ENCODE assay signal across 10 mouse cellular contexts in genomic region chr1:90051347-90051746, GRCm38 (mm10). TPM values are rescaled to one million over a fixed set of nuclear protein-coding genes. Genes with fewer than 3 reads are reported as not detected.
DNase-seq lines count a peak whose midpoint lies in the region; ATAC-seq and TF ChIP-seq lines count a peak whose summit lies in the region.
"Had no signal": no experiment of that assay in that cellular context is flagged by ENCODE, and none has a peak within 500 bp of the region (broad histone marks: within the 10 kb centered on the region; RNA-seq: fewer than 3 reads in every experiment).

No protein-coding gene starts in this region.

- peak; percentile 83 for TF ChIP-seq CTCF in intestine, postnatal 0 days (IDR thresholded peaks at IDR 0.05; ENCODE audit: low read depth)

- DNase-seq in ES-E14 (ENCODE audit: low read depth, low spot score) = peak; percentile 59
- peak; percentile 48 for DNase-seq in c-Kit-positive CD71-negative TER-119-negative erythroid progenitor cells, embryonic 14.5 days (ENCODE audit: low read depth)
- DNase-seq in gastrocnemius, adult 18-20 months (ENCODE audit: low spot score) = peak; percentile 60
- peak; percentile 45 for DNase-seq in layer of hippocampus, adult 9-10 months (ENCODE audit: low spot score)
- DNase-seq in mesoderm, embryonic 11.5 days (ENCODE audit: low read depth, low spot score) = peak; percentile 82

- no peak for ATAC-seq in intestine, postnatal 0 days
- ATAC-seq in intestine, embryonic 15.5 days = no peak
- no peak; the same call in 1 of the 2 replicates for ATAC-seq in granulocyte monocyte progenitor cell, adult 5-6 weeks (replicated peaks; ENCODE audit: poor library complexity, severe bottlenecking)

- no peak overlapping the region for H3K4me3 ChIP-seq in intestine, postnatal 0 days (ENCODE audit: low read depth, low read length)
- H3K4me3 ChIP-seq in intestine, embryonic 15.5 days (replicated peaks) = no peak overlapping the region
- no peak overlapping the region for H3K4me3 ChIP-seq in ES-E14 (ENCODE audit: insufficient read depth in 1 of 2, low read depth in 1 of 2, low read length in 2 of 2, poor library complexity in 1 of 2, severe bottlenecking in 1 of 2)
- H3K4me3 ChIP-seq: limb, embryonic 12.5 days had no signal

- H3K27me3 ChIP-seq in intestine, postnatal 0 days (replicated peaks; ENCODE audit: control insufficient read depth, insufficient read depth, low read length) = no peaks in the 10 kb centered on the region
- H3K27me3 ChIP-seq in intestine, embryonic 15.5 days (replicated peaks) = 0 out of 2 replicates have a peak, but pooled peaks cover 3% of the 10 kb centered on the region

- WGBS in intestine, postnatal 0 days = 19% methylated on average over 5 of the region's 5 CpGs
- 18% methylated on average over 5 of the region's 5 CpGs for WGBS in intestine, embryonic 15.5 days

- no peak overlapping the region for H3K9ac ChIP-seq in intestine, postnatal 0 days (ENCODE audit: low read depth, low read length)
- no peak overlapping the region for H3K9ac ChIP-seq in intestine, embryonic 15.5 days
- H3K9ac ChIP-seq in ES-E14 (ENCODE audit: insufficient read depth, low read depth, low read length, poor library complexity, severe bottlenecking) = no peak overlapping the region
- H3K9ac ChIP-seq: limb, embryonic 12.5 days had no signal

- no peaks in the 10 kb centered on the region for H3K9me3 ChIP-seq in intestine, postnatal 0 days (ENCODE audit: control insufficient read depth)
- H3K9me3 ChIP-seq in intestine, embryonic 15.5 days = no peaks in the 10 kb centered on the region
- H3K9me3 ChIP-seq in ES-E14 (ENCODE audit: control insufficient read depth, insufficient read depth, low read depth, low read length) = no peaks in the 10 kb centered on the region
- H3K9me3 ChIP-seq: limb, embryonic 12.5 days had no signal

- H3K4me2 ChIP-seq in intestine, postnatal 0 days (replicated peaks; ENCODE audit: low read depth) = no peak overlapping the region
- H3K4me2 ChIP-seq in intestine, embryonic 15.5 days (replicated peaks) = no peak overlapping the region

- in situ Hi-C loops in ES-E14 (cut with MboI; ENCODE audit: low sequenced_read_pairs in 2 of 2, unreplicated experiment in 2 of 2) = loop anchor here (10.0 to 25.0 kb wide), 2 partner anchors 536 to 543 kb away; no protein-coding TSS in a partner anchor

- no peaks in the 10 kb centered on the region for H3K4me1 ChIP-seq in intestine, postnatal 0 days (replicated peaks; ENCODE audit: control insufficient read depth, insufficient read depth, low read length)
- 0 out of 2 replicates have a peak, but pooled peaks cover 6% of the 10 kb centered on the region for H3K4me1 ChIP-seq in intestine, embryonic 15.5 days (replicated peaks)
- H3K4me1 ChIP-seq in ES-E14 (ENCODE audit: control insufficient read depth in 2 of 2, insufficient read depth in 2 of 2, low read length in 2 of 2, poor library complexity in 1 of 2) = no peaks in the 10 kb centered on the region

- H3K27ac ChIP-seq in intestine, postnatal 0 days (ENCODE audit: low read depth, low read length) = no peak overlapping the region
- H3K27ac ChIP-seq in intestine, embryonic 15.5 days = no peak overlapping the region
- no peak overlapping the region for H3K27ac ChIP-seq in ES-E14 (ENCODE audit: insufficient read depth, low read depth, low read length, poor library complexity, severe bottlenecking)

- no peaks in the 10 kb centered on the region for H3K36me3 ChIP-seq in intestine, postnatal 0 days (ENCODE audit: control insufficient read depth, insufficient read depth)
- no peaks in the 10 kb centered on the region for H3K36me3 ChIP-seq in intestine, embryonic 15.5 days
- no peaks in the 10 kb centered on the region for H3K36me3 ChIP-seq in ES-E14 (ENCODE audit: control insufficient read depth, insufficient read depth, low read length, poor library complexity, severe bottlenecking)
- H3K36me3 ChIP-seq: limb, embryonic 12.5 days had no signal

TF ChIP-seq in ES-E14, 5 proteins besides CTCF, POLR2A, EP300 and RAD21:
- TF ChIP-seq ZC3H11A (IDR thresholded peaks at IDR 0.05; ENCODE audit: borderline replicate concordance, low read depth, low read length) = peak; percentile 80
- no peak for TF ChIP-seq CHD2 (IDR thresholded peaks at IDR 0.05; ENCODE audit: low read depth, low read length)
TF ChIP-seq in ES-E14: peak in this region for 1.

RNA-seq across cellular contexts. Expression of gene Asb18, which starts 36.9 kb away (rescaled TPM):
- polyA plus RNA-seq in intestine, postnatal 0 days (2015; fragmentation: Nextera tagmentation; extraction: Ambion mirVana) = not detected in 2 replicates
- 0.04 TPM in 1 of 2 replicates, not detected in the other for polyA plus RNA-seq in intestine, embryonic 15.5 days (2015; fragmentation: Nextera tagmentation; extraction: Ambion mirVana)
- not detected in 2 replicates for total RNA-seq in ES-E14 (2012; rRNA removed)
- 10 to 100 TPM; 30.5 to 36.9 TPM for total RNA-seq in gastrocnemius, adult 18-20 months (2021)
- total RNA-seq in granulocyte monocyte progenitor cell, adult 5-6 weeks (2014; fragmentation: Nextera tagmentation) = not detected in 2 replicates
- not detected in 2 replicates for total RNA-seq in granulocyte monocyte progenitor cell, adult 5-6 weeks (2017)
- polyA plus RNA-seq: stomach, embryonic 14.5 days had no signal

Comparison
In these comparisons a context has a peak if more than half of its experiments do, and no peak if none do; other contexts are left out.
1. RNA of gene Asb18, which starts 36.9 kb away (total RNA-seq): 30.5 to 36.9 TPM in gastrocnemius, adult 18-20 months; not detected in ES-E14 and not detected in granulocyte monocyte progenitor cell, adult 5-6 weeks; every median in the first group is over 10 times any median in the second.
2. Peak in every context shown above with its lines, with median percentiles within 50 percentile points of each other: DNase-seq.